Comparison of ENCODE assay signal across 27 mouse cellular contexts in genomic region chr4:145302106-145302505, GRCm38 (mm10). TPM values are rescaled to one million over a fixed set of nuclear protein-coding genes. Genes with fewer than 3 reads are reported as not detected.
DNase-seq lines count a peak whose midpoint lies in the region; ATAC-seq and TF ChIP-seq lines count a peak whose summit lies in the region.
"Had no signal": no experiment of that assay in that cellular context is flagged by ENCODE, and none has a peak within 500 bp of the region (broad histone marks: within the 10 kb centered on the region; RNA-seq: fewer than 3 reads in every experiment).

No protein-coding gene starts in this region.

- H3K4me1 ChIP-seq in kidney, embryonic 14.5 days (ENCODE audit: control insufficient read depth, insufficient read depth, low read length) = no peaks in the 10 kb centered on the region
- H3K4me1 ChIP-seq: forebrain, embryonic 10.5 days; forebrain, embryonic 13.5 days; heart, embryonic 12.5 days; heart, embryonic 15.5 days; hindbrain, embryonic 13.5 days had no signal

- ATAC-seq in inflammation-experienced regulatory T-cells, adult 6 months = peak; percentile 21
- ATAC-seq in kidney, embryonic 14.5 days (ENCODE audit: low FRiP score, low TSS enrichment) = no peak
- ATAC-seq in megakaryocyte progenitor cell, adult 5-6 weeks (replicated peaks; ENCODE audit: poor library complexity) = no peak
- ATAC-seq: forebrain, embryonic 13.5 days; forebrain, embryonic 16.5 days; hindbrain, postnatal 0 days had no signal

- DNase-seq in CD4-positive, CD25-positive, alpha-beta regulatory T cell, adult 2 months (ENCODE audit: low read depth, low spot score) = peak; percentile 32
- peak; percentile 35 to 41 for DNase-seq in thymus, postnatal 10 days (ENCODE audit: low spot score in 2 of 2)
- peak; percentile 20 to 50 for DNase-seq in thymus, postnatal 36 days
- no peak for DNase-seq in left cerebral cortex, adult 2 months (ENCODE audit: extremely low spot score in 1 of 2, low spot score in 2 of 2)
- DNase-seq in lung, postnatal 36 days = no peak
- DNase-seq: adrenal gland, postnatal 10 days; adrenal gland, postnatal 36 days; cerebellum, adult 18-20 months; cerebellum, adult 9-10 months; cerebellum, postnatal 14 days; gastrocnemius, postnatal 25 days; heart, adult 18-20 months; heart, postnatal 10 days; heart, postnatal 36 days had no signal

- H3K9me3 ChIP-seq in kidney, embryonic 14.5 days (ENCODE audit: control insufficient read depth, low read length) = no peaks in the 10 kb centered on the region
- H3K9me3 ChIP-seq: forebrain, embryonic 10.5 days; forebrain, embryonic 13.5 days; heart, embryonic 12.5 days; heart, embryonic 15.5 days; hindbrain, embryonic 10.5 days; hindbrain, embryonic 13.5 days had no signal

- whole genome bisulfite sequencing in kidney, embryonic 14.5 days = 85% methylated on average over 3 of the region's 3 CpGs

- no peak overlapping the region for H3K9ac ChIP-seq in kidney, embryonic 14.5 days (ENCODE audit: low read depth, low read length)
- H3K9ac ChIP-seq: forebrain, embryonic 13.5 days; heart, embryonic 12.5 days; heart, embryonic 15.5 days; hindbrain, embryonic 13.5 days had no signal

- H3K4me3 ChIP-seq in kidney, embryonic 14.5 days (ENCODE audit: low read length) = no peak overlapping the region
- H3K4me3 ChIP-seq in left cerebral cortex, adult 2 months = no peak overlapping the region
- H3K4me3 ChIP-seq: forebrain, embryonic 10.5 days; forebrain, embryonic 13.5 days; heart, embryonic 12.5 days; heart, embryonic 15.5 days; hindbrain, embryonic 10.5 days; hindbrain, embryonic 13.5 days had no signal

- H3K36me3 ChIP-seq in kidney, embryonic 14.5 days (ENCODE audit: control insufficient read depth, insufficient read depth, low read length) = no peaks in the 10 kb centered on the region
- H3K36me3 ChIP-seq: forebrain, embryonic 10.5 days; heart, embryonic 12.5 days; heart, embryonic 15.5 days; hindbrain, embryonic 10.5 days; hindbrain, embryonic 13.5 days had no signal

- no peak overlapping the region for H3K4me2 ChIP-seq in kidney, embryonic 14.5 days (replicated peaks; ENCODE audit: low read depth, low read length)
- H3K4me2 ChIP-seq: forebrain, embryonic 13.5 days; heart, embryonic 12.5 days; heart, embryonic 15.5 days; hindbrain, embryonic 13.5 days had no signal

- intact Hi-C loops in left cerebral cortex, adult 2 months (cut with DNase I) = no loop called here

- H3K27ac ChIP-seq in kidney, embryonic 14.5 days (ENCODE audit: low read depth, low read length) = no peak overlapping the region
- no peak overlapping the region for H3K27ac ChIP-seq in left cerebral cortex, adult 2 months
- H3K27ac ChIP-seq: forebrain, embryonic 10.5 days; forebrain, embryonic 13.5 days; heart, embryonic 15.5 days; hindbrain, embryonic 10.5 days; hindbrain, embryonic 13.5 days; hindbrain, postnatal 0 days had no signal

- no peak for TF ChIP-seq CTCF in left cerebral cortex, adult 2 months (IDR thresholded peaks at IDR 0.05)

- H3K27me3 ChIP-seq in kidney, embryonic 14.5 days (ENCODE audit: control insufficient read depth, insufficient read depth, low read length) = no peaks in the 10 kb centered on the region
- H3K27me3 ChIP-seq: forebrain, embryonic 13.5 days; heart, embryonic 12.5 days; heart, embryonic 15.5 days; hindbrain, embryonic 13.5 days had no signal

RNA-seq across cellular contexts. Expression of gene Tnfrsf8, which starts 12.9 kb away (rescaled TPM):
- polyA plus RNA-seq in inflammation-experienced regulatory T-cells, adult 6 months (2017; shearing (Covaris generic)) = 10 to 100 TPM; 10.4 to 16.8 (median 14.5) TPM
- 0.24 and 0.29 TPM in 2 replicates for polyA plus RNA-seq in kidney, embryonic 14.5 days (2014; fragmentation: Nextera tagmentation; extraction: Ambion mirVana)
- total RNA-seq in left cerebral cortex, adult 2 months (2021) = 1 to 10 TPM in 1 of 2 experiments, under 1 TPM in 1; 0.91 to 1.5 TPM
- 1.4 TPM in 2 replicates for total RNA-seq in megakaryocyte progenitor cell, adult 5-6 weeks (2015)
- 0.74 and 1.1 TPM in 2 replicates for total RNA-seq in megakaryocyte progenitor cell, adult 5-6 weeks (2017)
- total RNA-seq: gastrocnemius, adult 18-20 months; MEL had no signal
- polyA plus RNA-seq: heart, embryonic 12.5 days had no signal

RNA-seq across cellular contexts. Expression of gene Tnfrsf1b, which starts 55.4 kb away (rescaled TPM):
- 100 to 1,000 TPM in 1 of 3 experiments, 10 to 100 TPM in 2; 83.9 to 124 (median 98.2) TPM for polyA plus RNA-seq in inflammation-experienced regulatory T-cells, adult 6 months (2017; shearing (Covaris generic))
- 0.97 and 3.0 TPM in 2 replicates for polyA plus RNA-seq in kidney, embryonic 14.5 days (2014; fragmentation: Nextera tagmentation; extraction: Ambion mirVana)
- total RNA-seq in left cerebral cortex, adult 2 months (2021) = 1 to 10 TPM; 2.9 to 3.1 TPM
- total RNA-seq in megakaryocyte progenitor cell, adult 5-6 weeks (2015) = 29.7 and 32.8 TPM in 2 replicates
- total RNA-seq in megakaryocyte progenitor cell, adult 5-6 weeks (2017) = 33.0 and 34.2 TPM in 2 replicates

Comparison
In these comparisons a context has a peak if more than half of its experiments do, and no peak if none do; other contexts are left out.
1. DNase-seq: peak in CD4-positive, CD25-positive, alpha-beta regulatory T cell, adult 2 months (single experiment), thymus, postnatal 10 days (2 of 2) and thymus, postnatal 36 days (2 of 2); none in left cerebral cortex, adult 2 months (0 of 2) and lung, postnatal 36 days (single experiment).
2. RNA of gene Tnfrsf1b, which starts 55.4 kb away (total RNA-seq): 29.7 to 34.2 TPM in megakaryocyte progenitor cell, adult 5-6 weeks; 2.9 to 3.1 TPM in left cerebral cortex, adult 2 months; every median in the first group is over 4 times any median in the second.